Mouse (Mus musculus): ENCODE data around the gene Nt5c3b. TPM values are rescaled to one million over a fixed set of nuclear protein-coding genes. Genes with fewer than 3 reads are reported as not detected.

The Nt5c3b gene
- polyA plus RNA-seq, 1 experiment from 2014 or later: 108 TPM

Small RNAs within 50 kb of the gene (microRNA-seq; reads per million reads assigned to microRNA genes)
- gene Gm27374 (ENCODE audit: borderline number of aligned reads) (not detected), gene Mir7116 (ENCODE audit: borderline number of aligned reads) (0.66 reads per million)

Other genes starting within 250 kb of the Nt5c3b start
- not detected in 2 replicates for gene Krt9, start 248.6 kb downstream of the Nt5c3b start, polyA plus RNA-seq (2014; fragmentation: Nextera tagmentation; extraction: Ambion mirVana)
- gene Krt14, start 234.3 kb downstream of the Nt5c3b start, polyA plus RNA-seq (2014; fragmentation: Nextera tagmentation; extraction: Ambion mirVana): 365 and 385 TPM in 2 replicates
- gene Krt16, start 192.9 kb downstream of the Nt5c3b start, polyA plus RNA-seq (2014; fragmentation: Nextera tagmentation; extraction: Ambion mirVana): 1.2 and 1.8 TPM in 2 replicates
- 129 and 152 TPM in 2 replicates for gene Krt17, start 180.8 kb downstream of the Nt5c3b start, polyA plus RNA-seq (2014; fragmentation: Nextera tagmentation; extraction: Ambion mirVana)
- gene Krt42, start 171.9 kb downstream of the Nt5c3b start, polyA plus RNA-seq (2014; fragmentation: Nextera tagmentation; extraction: Ambion mirVana): 0.22 TPM in 1 of 2 replicates, not detected in the other
- gene Eif1, start 121.9 kb downstream of the Nt5c3b start, polyA plus RNA-seq (2014; fragmentation: Nextera tagmentation; extraction: Ambion mirVana): 1,802 and 1,879 TPM in 2 replicates
- 1.0 and 1.1 TPM in 2 replicates for gene Gast, start 107.4 kb downstream of the Nt5c3b start, polyA plus RNA-seq (2014; fragmentation: Nextera tagmentation; extraction: Ambion mirVana)
- gene Hap1, start 85.7 kb downstream of the Nt5c3b start, polyA plus RNA-seq (2014; fragmentation: Nextera tagmentation; extraction: Ambion mirVana): 3.2 and 4.4 TPM in 2 replicates
- gene Jup, start 44.0 kb downstream of the Nt5c3b start, polyA plus RNA-seq (2014; fragmentation: Nextera tagmentation; extraction: Ambion mirVana): 107 and 116 TPM in 2 replicates
- gene P3h4, start 27.0 kb downstream of the Nt5c3b start, polyA plus RNA-seq (2014; fragmentation: Nextera tagmentation; extraction: Ambion mirVana): 92.8 and 100 TPM in 2 replicates
- 208 TPM in 2 replicates for gene Fkbp10, start 26.1 kb downstream of the Nt5c3b start, polyA plus RNA-seq (2014; fragmentation: Nextera tagmentation; extraction: Ambion mirVana)
- gene Klhl10, start 109 bp upstream of the Nt5c3b start, polyA plus RNA-seq (2014; fragmentation: Nextera tagmentation; extraction: Ambion mirVana): 0.55 and 0.84 TPM in 2 replicates
- 11.7 and 11.9 TPM in 2 replicates for gene Klhl11, start 30.9 kb upstream of the Nt5c3b start, polyA plus RNA-seq (2014; fragmentation: Nextera tagmentation; extraction: Ambion mirVana)
- 114 and 148 TPM in 2 replicates for gene Acly, start 86.2 kb upstream of the Nt5c3b start, polyA plus RNA-seq (2014; fragmentation: Nextera tagmentation; extraction: Ambion mirVana)
- 1.4 and 2.4 TPM in 2 replicates for gene Ttc25, start 103.8 kb upstream of the Nt5c3b start, polyA plus RNA-seq (2014; fragmentation: Nextera tagmentation; extraction: Ambion mirVana)
- gene Cnp, start 133.1 kb upstream of the Nt5c3b start, polyA plus RNA-seq (2014; fragmentation: Nextera tagmentation; extraction: Ambion mirVana): 33.6 and 37.3 TPM in 2 replicates
- 67.1 and 81.0 TPM in 2 replicates for gene Nkiras2, start 177.4 kb upstream of the Nt5c3b start, polyA plus RNA-seq (2014; fragmentation: Nextera tagmentation; extraction: Ambion mirVana)
- gene Dnajc7, start 178.4 kb upstream of the Nt5c3b start, polyA plus RNA-seq (2014; fragmentation: Nextera tagmentation; extraction: Ambion mirVana): 58.2 and 64.5 TPM in 2 replicates